Mouse (Mus musculus): ENCODE results near the gene Mmp14. TPM values are rescaled to one million over a fixed set of nuclear protein-coding genes. Genes with fewer than 3 reads are reported as not detected.

Gene Mmp14
- polyA plus RNA-seq, 1 experiment from 2014 or later = 69.5 TPM

Other genes starting within 250 kb of the Mmp14 start
- 229 and 238 TPM in 2 replicates for gene Dad1, start 177.5 kb upstream of the Mmp14 start, polyA plus RNA-seq (2016; fragmentation: Nextera tagmentation; extraction: Ambion mirVana)
- gene Abhd4, start 177.4 kb upstream of the Mmp14 start, polyA plus RNA-seq (2016; fragmentation: Nextera tagmentation; extraction: Ambion mirVana) = 37.3 and 39.9 TPM in 2 replicates
- gene Olfr49, start 146.7 kb upstream of the Mmp14 start, polyA plus RNA-seq (2016; fragmentation: Nextera tagmentation; extraction: Ambion mirVana) = not detected in 2 replicates
- gene Oxa1l, start 70.8 kb upstream of the Mmp14 start, polyA plus RNA-seq (2016; fragmentation: Nextera tagmentation; extraction: Ambion mirVana) = 49.1 and 51.5 TPM in 2 replicates
- 3.6 and 4.2 TPM in 2 replicates for gene Slc7a7, start 13.8 kb upstream of the Mmp14 start, polyA plus RNA-seq (2016; fragmentation: Nextera tagmentation; extraction: Ambion mirVana)
- gene Mrpl52, start 4.7 kb upstream of the Mmp14 start, polyA plus RNA-seq (2016; fragmentation: Nextera tagmentation; extraction: Ambion mirVana) = 201 and 207 TPM in 2 replicates
- gene Lrp10, start 32.5 kb downstream of the Mmp14 start, polyA plus RNA-seq (2016; fragmentation: Nextera tagmentation; extraction: Ambion mirVana) = 23.2 and 23.4 TPM in 2 replicates
- gene Rem2, start 44.5 kb downstream of the Mmp14 start, polyA plus RNA-seq (2016; fragmentation: Nextera tagmentation; extraction: Ambion mirVana) = 9.1 and 9.9 TPM in 2 replicates
- 139 and 149 TPM in 2 replicates for gene Prmt5, start 85.9 kb downstream of the Mmp14 start, polyA plus RNA-seq (2016; fragmentation: Nextera tagmentation; extraction: Ambion mirVana)
- 58.9 and 60.5 TPM in 2 replicates for gene Haus4, start 123.0 kb downstream of the Mmp14 start, polyA plus RNA-seq (2016; fragmentation: Nextera tagmentation; extraction: Ambion mirVana)
- 79.7 and 95.4 TPM in 2 replicates for gene Ajuba, start 145.9 kb downstream of the Mmp14 start, polyA plus RNA-seq (2016; fragmentation: Nextera tagmentation; extraction: Ambion mirVana)
- 9.3 and 12.4 TPM in 2 replicates for gene 4931414P19Rik, start 174.4 kb downstream of the Mmp14 start, polyA plus RNA-seq (2016; fragmentation: Nextera tagmentation; extraction: Ambion mirVana)
- gene Psmb5, start 186.4 kb downstream of the Mmp14 start, polyA plus RNA-seq (2016; fragmentation: Nextera tagmentation; extraction: Ambion mirVana) = 486 and 490 TPM in 2 replicates
- 0.04 and 0.12 TPM in 2 replicates for gene Psmb11, start 189.8 kb downstream of the Mmp14 start, polyA plus RNA-seq (2016; fragmentation: Nextera tagmentation; extraction: Ambion mirVana)
- gene Gm17606, start 209.3 kb downstream of the Mmp14 start, polyA plus RNA-seq (2016; fragmentation: Nextera tagmentation; extraction: Ambion mirVana) = not detected in 2 replicates
- 5.3 and 6.0 TPM in 2 replicates for gene Cdh24, start 209.8 kb downstream of the Mmp14 start, polyA plus RNA-seq (2016; fragmentation: Nextera tagmentation; extraction: Ambion mirVana)